Mouse (Mus musculus): Measurements from ENCODE around the gene Pdp2.

Gene Pdp2

DNA sequence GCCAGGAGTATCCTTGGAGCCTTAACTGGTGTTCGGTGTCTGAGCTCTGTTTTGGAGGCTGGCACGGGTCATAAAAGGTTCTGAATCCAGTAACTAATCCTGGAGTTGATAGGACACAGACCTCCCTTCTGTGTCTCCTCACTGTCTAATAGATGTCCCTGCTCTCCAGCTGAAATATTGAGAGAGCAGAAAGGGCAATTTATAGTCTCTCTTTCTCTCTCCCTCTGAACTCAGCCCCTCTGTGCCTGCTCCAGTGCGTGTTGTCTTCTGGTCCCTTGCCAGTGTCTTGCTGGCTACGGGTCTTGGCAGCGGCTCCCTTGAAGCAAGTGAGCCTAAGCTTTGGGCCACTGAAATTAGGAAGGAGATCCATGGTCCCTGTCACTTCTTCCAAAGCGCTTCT lies 6.4 kb downstream of the Pdp2 start:
- DNase-seq (ENCODE audit: low spot score in 2 of 2): no peak

DNA sequence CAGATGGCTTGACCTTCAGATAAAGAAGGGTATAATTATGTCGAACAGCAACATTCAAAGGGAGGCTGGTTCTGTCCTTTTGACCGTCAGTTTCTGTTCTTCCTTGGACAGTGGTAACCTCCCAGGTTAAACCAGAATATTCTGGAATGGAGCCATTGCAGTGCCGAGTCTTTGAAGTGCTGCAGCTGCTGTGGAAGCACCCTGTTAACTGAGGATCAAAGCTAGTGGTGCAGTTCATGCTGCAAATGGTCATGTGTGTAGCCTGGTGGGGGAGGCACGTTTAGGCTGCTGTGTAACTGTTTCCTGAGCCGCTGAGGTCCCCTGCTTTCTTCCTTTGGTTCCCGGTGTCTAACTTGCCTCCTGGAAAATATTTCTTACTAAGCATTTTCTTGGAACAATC lies 7.2 kb downstream of the Pdp2 start:
- DNase-seq (ENCODE audit: low spot score in 2 of 2): no peak

DNA sequence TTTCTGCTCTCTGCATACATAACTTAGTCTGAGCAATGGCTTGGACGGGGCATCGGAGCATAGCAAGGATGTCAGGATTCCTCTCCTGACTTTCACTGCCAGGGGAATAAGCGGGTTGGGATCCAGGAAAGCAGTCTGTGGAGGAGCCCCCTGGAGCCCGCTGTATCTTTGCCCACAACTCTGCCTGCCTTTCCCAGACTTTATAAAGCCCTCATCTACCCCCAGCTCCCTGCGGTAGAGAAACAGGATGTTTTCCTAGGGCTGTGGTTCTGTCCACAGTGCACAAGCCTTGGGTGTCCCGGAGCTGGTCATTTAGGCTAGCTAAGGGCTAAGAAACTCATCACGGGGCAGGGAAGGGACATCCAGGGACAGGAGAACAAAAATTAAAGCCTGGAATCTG lies 10.1 kb downstream of the Pdp2 start:
- DNase-seq (ENCODE audit: low spot score in 2 of 2): no peak

DNA sequence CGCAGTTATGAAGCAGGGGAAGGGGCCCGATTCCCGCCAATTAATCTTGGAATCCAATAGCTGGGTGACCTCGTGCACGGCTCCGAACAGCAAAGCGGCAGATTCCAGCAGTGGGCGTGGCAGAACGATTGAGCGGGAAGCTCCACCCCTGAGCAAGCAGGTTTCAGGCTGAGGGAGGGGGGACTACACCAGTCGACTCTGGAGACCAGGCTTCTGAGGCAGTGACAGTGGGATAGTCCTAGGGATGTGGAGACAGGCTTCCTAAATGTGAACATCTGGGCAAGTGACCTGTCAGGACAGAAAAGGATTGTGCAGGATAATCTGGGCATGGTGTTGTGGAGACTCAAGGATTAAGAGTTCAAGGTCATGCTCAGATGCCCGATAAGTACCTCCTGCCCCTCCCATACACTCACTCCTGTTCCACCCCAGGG lies 10.7 kb downstream of the Pdp2 start:
- no peak for DNase-seq (ENCODE audit: low spot score in 2 of 2)

DNA sequence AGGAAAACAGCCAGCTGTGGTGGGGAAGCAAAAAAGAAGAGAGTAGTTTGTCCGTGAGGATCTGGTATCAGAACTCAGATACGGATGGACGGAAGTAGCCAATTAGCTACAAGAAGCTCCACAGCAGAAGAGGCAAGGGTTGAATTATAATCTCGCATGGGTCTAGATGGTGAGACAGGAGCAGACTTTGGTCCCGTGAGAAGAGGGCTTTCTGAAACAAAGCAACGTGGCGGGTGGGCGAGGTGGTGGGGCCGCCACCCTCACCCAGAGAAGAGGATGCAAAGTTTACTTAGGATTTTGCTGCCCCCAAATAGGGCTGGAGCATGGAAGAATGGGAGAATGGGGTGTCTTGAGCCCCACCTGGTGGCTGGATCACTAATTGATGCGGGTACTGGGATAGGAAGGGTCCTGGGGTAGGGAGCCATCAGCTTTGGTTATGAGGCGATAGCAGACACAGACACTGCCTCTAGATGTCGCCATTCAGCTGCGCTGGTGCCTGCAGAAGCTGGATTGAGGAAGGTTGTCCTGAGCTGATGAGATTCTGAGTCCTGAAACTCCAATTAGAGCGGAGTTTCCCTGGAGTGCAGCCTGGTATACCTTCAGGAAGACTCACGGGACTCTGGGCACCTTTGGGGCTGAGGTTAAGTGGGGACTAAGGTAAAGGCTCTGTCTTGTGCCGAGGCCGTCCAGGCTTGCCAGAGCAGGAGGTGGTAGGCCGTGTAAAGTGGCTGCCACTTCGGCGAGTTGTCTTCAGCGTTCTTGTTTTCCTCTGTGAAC lies 11.4 kb downstream of the Pdp2 start:
- DNase-seq (ENCODE audit: low spot score in 2 of 2): peak; percentile 75 to 80

DNA sequence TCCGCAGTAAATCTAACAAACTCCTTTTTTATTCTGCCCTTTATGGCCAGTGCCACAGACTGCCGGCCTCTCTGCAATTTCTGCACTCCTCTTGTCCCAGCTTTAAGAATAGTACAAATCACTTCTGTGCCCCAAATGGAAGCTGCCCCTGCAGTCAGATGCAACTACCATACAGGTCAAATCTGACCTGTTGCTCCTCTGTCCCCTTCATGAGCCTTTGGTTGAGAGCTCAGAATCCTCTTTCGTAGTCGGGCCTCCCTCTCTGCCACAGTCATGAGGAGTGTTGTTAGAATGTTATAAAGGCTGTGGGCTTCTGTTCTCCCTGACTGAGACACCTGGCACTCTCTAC lies 12.0 kb downstream of the Pdp2 start:
- DNase-seq (ENCODE audit: low spot score in 2 of 2): no peak

DNA sequence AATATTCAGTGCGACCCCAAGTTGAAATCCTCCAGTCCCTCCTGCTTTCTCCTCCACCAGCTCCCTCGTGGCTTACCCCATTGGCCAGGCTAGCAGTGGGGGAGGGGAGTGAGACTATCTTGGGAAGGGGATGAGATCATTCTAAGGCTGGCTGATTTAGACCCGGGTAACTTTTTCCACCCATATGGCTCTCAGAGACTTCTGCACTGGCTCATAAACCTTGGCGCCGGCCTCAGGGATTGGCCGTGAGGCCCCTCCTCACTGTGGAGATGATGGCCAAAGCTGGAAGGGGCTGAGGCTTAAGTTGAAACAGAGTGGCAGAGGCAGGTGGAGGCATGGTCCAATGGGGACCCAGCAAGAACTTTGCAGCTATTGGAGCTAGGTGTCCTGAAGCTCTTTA lies 15.1 kb downstream of the Pdp2 start:
- no peak for DNase-seq (ENCODE audit: low spot score in 2 of 2)

DNA sequence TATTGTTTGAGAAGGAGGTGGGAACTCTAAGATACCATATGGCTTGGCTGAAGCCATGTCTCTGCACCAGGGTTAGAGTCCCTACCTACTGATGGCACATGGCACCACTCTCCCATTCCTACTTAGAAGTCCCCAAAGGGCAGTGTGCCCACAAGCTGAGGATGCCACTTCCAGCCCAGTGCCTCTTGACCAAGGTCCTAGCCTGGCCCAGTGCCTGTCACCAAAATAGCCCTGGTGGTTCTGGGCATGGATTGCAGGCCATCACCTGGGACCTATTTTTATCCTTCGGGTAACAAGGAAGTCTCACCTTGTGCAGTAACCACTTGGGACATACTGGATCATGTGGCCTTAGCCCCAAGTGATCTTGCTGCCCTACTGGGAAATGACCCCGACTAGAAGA lies 16.7 kb downstream of the Pdp2 start:
- DNase-seq (ENCODE audit: low spot score in 2 of 2): no peak

DNA sequence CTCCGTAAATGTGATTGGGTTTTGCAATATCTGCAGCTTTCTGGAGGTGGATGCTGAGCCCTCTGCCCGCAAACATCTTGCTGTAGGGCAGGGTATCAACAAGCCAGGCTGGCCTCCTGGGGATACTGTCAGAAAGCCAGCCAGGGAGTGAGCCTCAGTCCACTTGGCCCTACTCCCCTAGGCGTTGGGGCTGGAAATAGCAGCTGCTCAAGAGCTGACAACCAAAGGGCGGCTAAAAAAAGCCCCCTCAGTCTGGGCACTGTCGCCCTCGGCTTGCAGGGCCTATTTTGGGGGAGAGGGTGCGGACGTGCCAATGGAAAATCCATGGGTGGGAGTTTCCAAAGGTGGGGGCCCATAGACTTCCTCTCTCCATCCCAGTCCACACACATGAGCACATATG lies 18.0 kb downstream of the Pdp2 start:
- no peak for DNase-seq (ENCODE audit: low spot score in 2 of 2)

DNA sequence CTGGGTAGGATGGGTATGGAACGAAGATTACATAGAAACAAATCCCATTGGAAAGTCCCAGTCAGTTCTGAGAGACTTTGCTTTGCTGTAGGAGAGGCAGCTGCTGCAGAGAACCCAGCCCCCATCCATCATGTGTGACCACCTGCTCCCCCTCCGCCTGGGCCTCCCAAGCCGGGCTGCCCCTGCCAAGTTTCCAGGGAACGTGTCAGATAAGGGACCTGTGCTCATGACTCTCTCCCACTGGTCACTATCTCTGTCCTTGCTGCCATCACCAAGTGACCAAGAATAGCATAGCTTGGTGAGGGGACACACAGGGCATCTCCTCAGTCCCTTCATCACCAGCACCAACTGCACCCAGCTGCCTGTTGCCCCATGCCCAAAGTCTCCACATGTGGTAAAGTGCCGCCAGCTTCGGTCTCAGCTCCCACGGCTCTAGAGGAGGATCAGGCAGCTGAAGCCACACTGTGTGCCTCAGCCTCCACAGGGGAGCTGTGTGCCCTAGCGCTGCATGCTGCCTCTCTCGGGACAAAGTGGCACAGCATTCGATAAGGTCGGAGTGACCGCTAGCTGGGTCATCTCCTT lies 19.0 kb downstream of the Pdp2 start:
- no peak for DNase-seq (ENCODE audit: low spot score in 2 of 2)

DNA sequence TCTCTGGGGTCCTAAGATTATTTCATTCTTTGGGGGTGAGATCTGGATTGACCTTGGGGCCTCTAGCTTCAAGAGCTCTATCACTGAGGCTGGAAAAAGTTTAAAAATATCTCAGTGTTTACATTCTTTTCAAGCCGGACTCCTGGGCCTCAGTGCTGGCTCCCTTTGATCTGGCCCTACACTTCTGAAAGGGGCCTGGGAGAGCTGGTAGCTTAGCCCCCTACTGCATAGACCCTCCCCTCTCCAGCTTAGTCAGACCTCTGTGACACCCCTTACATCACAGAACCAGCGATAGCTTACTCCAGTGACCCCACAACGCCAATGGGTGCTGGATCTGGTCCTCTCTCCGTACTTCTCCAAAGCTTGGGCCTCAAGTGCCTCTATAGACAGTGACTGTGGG lies 20.4 kb downstream of the Pdp2 start:
- DNase-seq (ENCODE audit: low spot score in 2 of 2): no peak

DNA sequence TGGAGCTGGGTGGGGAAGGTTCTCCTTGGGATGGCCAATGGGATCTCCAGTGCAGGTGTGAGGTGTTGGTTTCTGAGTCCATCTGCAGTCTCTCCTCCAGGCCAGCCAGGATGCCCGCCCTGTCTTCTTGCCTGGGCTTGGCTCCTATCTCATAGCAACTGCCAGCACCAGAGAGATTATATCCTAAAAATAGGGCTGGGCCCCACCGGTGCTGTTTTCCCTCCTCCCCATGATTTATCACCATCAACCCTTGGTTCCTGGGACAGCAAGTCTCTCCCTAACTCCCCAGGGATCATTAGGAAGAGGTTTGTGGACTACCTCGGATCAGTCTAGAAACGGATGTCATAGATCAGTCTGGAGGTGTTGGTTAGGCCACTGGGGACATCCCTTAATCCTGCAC lies 21.9 kb downstream of the Pdp2 start:
- no peak for DNase-seq (ENCODE audit: low spot score in 2 of 2)

DNA sequence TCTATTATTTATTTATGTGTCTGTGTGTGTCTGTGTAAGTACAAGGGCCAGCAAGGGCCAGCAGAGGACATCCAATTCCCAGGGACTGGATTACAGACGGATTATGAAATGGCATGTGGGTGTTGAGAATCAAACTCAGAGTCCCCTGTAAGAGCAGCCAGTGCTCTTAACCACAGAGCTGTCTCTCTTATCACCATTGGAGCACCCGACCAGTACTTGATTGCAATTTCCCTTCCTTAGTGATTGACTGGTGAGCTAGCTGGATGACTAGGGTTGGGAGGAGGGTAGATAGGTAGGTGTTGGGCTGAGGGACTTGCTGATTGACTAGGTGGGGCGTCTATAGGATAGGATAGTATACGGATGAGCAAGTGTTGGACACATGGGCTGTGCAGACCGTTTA lies 29.5 kb downstream of the Pdp2 start:
- DNase-seq (ENCODE audit: low spot score in 2 of 2): no peak

DNA sequence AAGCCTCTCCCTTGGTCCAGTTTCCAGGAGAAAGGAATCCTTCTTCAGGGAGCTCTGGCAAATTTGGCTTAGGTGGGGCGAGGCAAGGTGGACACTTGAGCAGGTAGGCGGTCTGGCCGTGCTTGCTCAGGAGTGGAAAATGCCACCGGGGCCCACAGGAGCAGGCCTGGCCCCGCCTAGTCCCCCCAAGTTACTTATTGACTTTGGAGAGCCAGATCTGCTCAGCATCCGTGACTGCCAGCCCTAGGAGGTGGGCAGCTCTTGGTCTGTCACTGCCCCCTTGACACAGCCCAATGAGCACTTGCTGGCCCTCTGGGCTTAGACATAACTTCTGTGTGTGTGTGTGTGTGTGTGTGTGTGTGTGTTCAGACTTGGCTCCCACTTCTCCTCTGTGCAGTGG lies 32.9 kb downstream of the Pdp2 start, which contains the start of gene Cdh16:
Cdh16 (minus strand) TSS at position 236 of the 400 bp plus-strand sequence.
- DNase-seq (ENCODE audit: low spot score in 2 of 2): no peak

DNA sequence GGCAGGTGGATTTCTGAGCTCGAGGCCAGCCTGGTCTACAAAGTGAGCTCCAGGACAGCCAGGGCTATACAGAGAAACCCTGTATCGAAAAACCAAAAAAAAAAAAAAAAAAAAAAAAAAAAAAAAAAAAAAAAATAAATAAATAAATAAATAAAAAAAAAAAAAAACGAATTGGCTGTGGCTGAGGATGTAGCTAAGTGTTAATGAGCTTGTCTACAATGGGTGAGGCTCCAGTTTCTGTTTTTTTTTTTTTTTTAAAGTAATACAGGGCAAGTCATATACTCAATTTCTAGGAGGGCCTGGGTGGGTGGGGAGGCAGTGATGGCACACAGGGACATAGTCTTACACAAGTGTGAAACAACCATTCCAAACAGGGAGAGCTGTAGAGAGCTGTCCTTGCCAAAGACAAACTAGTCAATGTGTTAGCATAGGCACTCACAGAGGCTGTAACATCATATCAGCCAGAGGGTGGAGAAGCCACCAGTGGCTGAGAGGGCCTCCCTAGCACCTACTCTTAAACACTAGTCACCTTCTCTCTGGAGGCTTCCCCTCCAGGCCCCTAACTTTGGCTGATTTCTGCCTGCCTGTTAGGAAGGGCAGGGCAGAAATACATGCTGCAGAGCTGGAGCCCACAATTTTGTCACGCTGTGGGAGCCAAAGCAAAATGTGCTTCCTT lies 36.0 kb downstream of the Pdp2 start:
- no peak for DNase-seq (ENCODE audit: low spot score in 2 of 2)

DNA sequence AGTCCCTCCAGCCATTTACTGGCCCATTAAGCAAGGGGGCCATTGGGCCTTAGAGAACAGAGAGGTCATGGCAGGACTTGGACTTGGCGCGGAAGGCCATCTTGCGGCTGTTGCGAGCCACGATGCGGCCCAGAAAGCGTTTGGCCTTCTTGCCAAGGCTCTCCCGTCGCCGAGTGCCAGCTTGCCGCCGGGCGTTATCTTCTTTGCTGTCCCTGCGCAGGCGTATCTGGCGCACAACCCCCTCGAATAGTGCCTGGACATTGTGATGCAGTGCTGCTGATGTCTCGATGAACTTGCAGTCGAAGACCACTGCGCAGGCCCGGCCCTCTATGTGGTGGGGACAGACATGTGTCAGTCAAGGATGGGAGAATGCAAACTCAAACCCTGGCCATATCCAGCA lies 37.2 kb downstream of the Pdp2 start:
- DNase-seq (ENCODE audit: low spot score in 2 of 2): no peak

DNA sequence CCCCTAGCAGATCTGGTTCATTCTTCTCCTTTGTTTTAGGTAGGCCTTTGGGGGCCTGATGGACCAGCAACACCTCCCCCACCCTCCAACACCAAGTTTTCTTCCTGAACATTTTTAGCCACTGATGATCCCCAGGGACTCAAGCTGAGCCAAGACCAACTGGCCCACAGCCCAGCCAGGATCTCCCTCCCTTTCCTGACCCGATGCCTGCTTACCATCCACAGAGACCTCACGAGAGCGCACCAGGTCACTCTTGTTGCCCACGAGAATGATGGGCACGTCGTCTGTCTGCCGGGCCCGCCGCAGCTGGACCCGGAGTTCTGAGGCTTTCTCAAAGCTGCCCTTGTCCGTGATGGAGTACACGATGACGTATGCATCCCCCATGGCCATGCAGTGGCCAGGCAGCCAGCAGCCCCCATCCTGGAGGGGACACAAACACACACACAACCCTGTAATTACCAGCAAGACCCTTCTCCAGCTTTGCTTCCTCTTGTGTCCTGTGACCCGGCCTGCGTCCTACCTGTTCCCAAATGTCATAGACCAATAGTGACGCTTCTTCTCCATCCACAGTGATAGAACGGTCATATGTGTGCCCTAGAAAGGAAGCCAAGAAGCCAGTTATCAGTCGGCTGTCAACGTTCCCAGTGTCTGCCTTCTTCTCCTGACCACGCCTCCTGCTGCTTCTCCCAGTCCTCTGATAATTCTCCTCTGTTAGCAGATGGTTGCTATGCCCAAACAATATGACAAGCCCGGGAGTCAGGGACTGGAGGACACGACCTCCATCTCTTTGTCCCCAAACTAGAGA lies 38.3 kb downstream of the Pdp2 start:
- no peak for DNase-seq (ENCODE audit: low spot score in 2 of 2)

DNA sequence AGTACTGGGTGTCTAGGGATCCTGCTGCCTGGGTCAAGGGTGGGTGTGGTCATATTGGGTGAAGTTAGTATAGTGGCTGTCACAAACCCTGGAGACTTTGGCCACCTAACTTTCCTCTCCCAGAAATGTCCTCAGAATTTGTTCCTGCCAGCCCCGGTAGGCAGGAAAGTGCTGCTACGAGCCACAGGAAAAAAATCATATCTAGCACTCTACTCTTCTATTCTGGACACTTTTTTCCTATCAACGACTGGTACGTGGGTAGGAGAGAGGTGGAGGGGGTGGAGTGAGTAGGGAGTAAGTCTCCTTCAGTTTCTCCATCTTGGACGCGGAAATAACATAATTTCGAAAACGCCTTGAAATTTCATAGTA lies 38.8 kb downstream of the Pdp2 start:
- no peak for DNase-seq (ENCODE audit: low spot score in 2 of 2)

DNA sequence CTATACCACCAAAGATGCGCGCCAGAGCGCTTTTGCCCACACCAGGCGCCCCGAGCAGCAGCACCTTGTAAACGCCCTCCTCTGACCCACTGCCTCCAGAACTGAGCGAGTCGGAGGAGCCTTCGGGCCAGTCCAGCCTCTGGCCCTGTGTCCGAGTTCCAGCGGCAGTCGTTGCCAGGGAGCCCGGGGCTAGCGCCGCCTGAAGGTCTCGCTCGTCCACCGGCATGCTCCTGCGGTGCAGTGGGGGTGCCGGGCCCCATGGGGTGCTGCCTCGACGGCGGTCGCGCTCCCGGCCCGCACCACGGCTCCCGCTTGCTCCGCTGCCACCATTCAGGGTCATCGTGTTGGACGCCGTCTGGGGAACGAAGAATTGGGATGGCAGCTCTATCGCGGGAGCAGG lies 39.3 kb downstream of the Pdp2 start:
- DNase-seq (ENCODE audit: low spot score in 2 of 2): no peak

DNA sequence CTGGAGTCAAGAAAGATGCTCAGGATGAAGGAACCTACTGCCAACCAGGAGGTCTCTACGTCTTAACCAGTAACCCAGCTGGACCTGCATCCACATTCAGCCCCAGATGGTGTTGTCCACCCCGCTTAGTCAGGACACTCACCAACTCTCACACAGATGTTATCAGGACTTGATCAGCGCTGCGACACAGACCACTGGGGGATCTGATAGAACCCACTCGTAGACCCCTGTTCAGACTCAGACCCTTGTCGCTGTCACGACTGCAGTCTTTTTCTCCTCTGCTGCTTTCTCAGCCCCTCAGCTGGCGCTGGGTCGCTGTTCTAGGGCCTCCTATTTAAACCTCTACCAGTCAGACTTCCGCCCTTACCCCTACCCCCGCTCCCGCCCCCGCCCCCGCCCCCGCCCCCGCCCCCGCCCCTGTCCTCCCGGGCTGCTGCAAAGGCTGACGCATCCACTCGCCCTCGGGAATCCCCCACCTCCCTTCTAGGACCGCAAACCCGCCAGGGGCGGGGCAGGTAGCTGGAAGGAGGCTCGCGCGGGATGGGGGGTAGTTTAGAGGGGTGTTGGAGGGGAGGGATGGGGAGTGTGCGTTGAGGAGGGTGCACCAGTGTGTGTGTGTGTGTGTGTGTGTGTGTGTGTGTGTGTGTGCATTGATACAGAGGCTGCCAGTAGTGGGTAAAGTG lies 39.9 kb downstream of the Pdp2 start, which contains the start of gene Rrad:
Rrad (minus strand) TSS at position 347 of the 683 bp plus-strand sequence.
- DNase-seq (ENCODE audit: low spot score in 2 of 2): no peak

DNA sequence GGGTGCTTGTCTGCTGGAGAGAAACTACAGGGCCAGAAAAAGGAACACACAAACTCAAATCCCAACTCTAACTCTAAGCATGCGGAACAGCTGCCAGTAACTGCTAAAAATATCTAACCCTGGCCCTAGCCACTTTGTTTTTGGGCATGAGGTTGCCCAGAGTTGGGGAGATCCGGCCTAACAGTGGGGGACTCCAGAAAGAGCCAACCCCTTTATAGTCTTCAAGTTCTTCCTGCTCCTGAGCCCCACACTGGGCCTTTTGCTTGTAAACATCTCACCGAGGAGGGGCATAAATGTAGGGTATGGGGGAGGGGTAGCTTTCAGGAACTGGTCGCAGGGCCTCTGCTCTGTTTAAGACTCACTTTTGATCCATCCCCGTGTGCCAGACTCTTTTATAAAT lies 40.7 kb downstream of the Pdp2 start:
- no peak for DNase-seq (ENCODE audit: low spot score in 2 of 2)

DNA sequence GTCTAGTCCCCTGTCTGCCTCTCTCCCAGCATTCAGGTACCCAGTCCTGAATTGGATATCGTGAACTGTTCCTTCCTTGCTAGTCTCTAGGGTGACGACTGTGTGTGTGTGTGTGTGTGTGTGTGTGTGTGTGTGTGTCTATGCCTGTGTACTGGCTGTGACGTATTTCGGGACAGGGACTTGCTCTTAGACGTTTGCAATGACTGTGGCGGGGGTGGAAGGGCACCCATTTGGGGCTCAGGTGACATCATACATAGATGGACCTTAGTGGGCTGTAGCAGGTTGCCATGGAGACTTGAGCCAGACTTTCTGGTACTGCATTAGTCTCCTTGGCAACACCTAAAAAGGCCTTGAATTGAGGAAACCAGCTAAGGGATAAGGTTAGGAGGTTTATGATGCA lies 41.2 kb downstream of the Pdp2 start:
- DNase-seq (ENCODE audit: low spot score in 2 of 2): peak in 1 of 2 experiments; percentile 18
